Mouse (Mus musculus) heart, embryonic 15.5 days (tissue): ENCODE data around the gene Ss18l1. TPM values are rescaled to one million over a fixed set of nuclear protein-coding genes. Genes with fewer than 3 reads are reported as not detected.
A peak's percentile ranks its signal among the peaks of the same experiment; 100 is the strongest.

Source experiments
- ATAC-seq: fragments of 200-750 bp; cut with Nextera tagmentation; replicated peaks from 2 replicates; pipeline ENCODE4 v1.8.0; 2017; ENCODE audit warnings: low read depth, moderate TSS enrichment; ENCODE audit not compliant: insufficient number of reproducible peaks, insufficient read depth, low FRiP score
- H3K27ac ChIP-seq: fragments of 300-500 bp; sonication (generic); 2 replicates; pipeline ENCODE4 v1.5.1; 2015; ENCODE audit warnings: mild to moderate bottlenecking, inconsistent platforms
- H3K27me3 ChIP-seq: fragments of 300-500 bp; sonication (generic); 2 replicates; pipeline ENCODE4 v1.6.1; 2015; ENCODE audit warnings: inconsistent platforms
- H3K36me3 ChIP-seq: fragments of 300-500 bp; sonication (generic); 2 replicates; pipeline ENCODE4 v1.6.1; 2015; ENCODE audit warnings: mild to moderate bottlenecking, inconsistent platforms
- H3K4me1 ChIP-seq: fragments of 300-500 bp; sonication (generic); replicated peaks from 2 replicates; pipeline ENCODE4 v1.6.1; 2015; ENCODE audit warnings: inconsistent platforms
- H3K4me2 ChIP-seq: fragments of 300-500 bp; sonication (generic); 2 replicates; pipeline ENCODE4 v1.6.1; 2015; ENCODE audit warnings: inconsistent platforms, mild to moderate bottlenecking, moderate library complexity
- H3K4me3 ChIP-seq: fragments of 300-500 bp; sonication (generic); 2 replicates; pipeline ENCODE4 v1.5.1; 2015; ENCODE audit warnings: mild to moderate bottlenecking, inconsistent platforms
- H3K9ac ChIP-seq: fragments of 300-500 bp; sonication (generic); 2 replicates; pipeline ENCODE4 v1.6.1; 2015; ENCODE audit warnings: mild to moderate bottlenecking, inconsistent platforms
- H3K9me3 ChIP-seq: fragments of 300-500 bp; sonication (generic); replicated peaks from 2 replicates; pipeline ENCODE4 v1.6.1; 2016; ENCODE audit warnings: inconsistent platforms
- WGBS: fragments of 180-500 bp; shearing (Covaris S2); methylation state at CpG from one replicate; pipeline ENCODE4 v1.1.7; 2015; ENCODE audit warnings: mixed read lengths; 5-methylcytosine and 5-hydroxymethylcytosine counted together
- polyA plus RNA-seq: library from polyadenylated mRNA; unstranded; fragments of >200 nt; fragmentation: Nextera tagmentation; extraction: Ambion mirVana; gene quantifications from 2 replicates; pipeline ENCODE4 v1.2.1, GENCODE M21; 2015

Ss18l1 gene
- polyA plus RNA-seq, 1 experiment from 2014 or later: 2.5 TPM

DNA sequence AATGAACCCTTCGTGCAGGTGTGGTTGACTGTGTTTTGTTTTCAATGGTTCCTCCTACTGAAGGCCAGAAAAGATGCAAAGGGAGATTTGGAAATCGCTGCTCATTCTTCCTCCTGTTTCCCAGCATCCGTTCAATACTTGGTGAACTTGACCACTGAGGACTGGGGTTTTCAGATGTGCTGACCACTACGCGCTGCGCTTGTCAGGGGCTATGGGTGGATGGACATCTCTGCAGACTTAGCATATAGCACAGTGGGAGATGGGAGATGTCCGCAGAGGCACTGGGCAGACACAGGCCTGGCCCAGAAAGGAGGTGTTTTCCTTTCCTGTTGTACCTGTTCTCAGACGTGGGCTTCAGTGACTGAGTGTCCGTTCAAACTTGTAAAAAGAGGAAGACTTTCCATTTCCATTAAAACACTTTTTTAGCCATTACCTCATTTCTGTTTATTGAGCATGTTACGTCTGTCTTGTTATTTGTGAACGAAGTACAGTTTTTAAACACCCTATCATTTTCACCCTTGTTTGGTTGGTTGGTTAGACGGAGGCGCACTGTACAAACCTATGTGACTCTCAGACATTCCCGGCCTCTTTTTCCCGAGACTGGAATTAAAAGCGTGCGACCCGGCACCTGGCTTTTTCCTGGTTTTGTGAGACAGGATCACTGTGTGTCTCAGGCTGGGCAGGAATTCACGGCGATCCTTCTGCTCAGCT lies 27.6 kb downstream of the Ss18l1 start:
- peak overlapping the region; percentile 75 for H3K9ac ChIP-seq
- H3K36me3 ChIP-seq: peaks cover 8% of the 10 kb centered on the region; the same call in 1 of the 2 replicates
- H3K4me3 ChIP-seq: peak overlapping the region; percentile 80
- H3K27me3 ChIP-seq: no peaks in the 10 kb centered on the region
- 32% methylated on average over 20 of the region's 20 CpGs for WGBS
- no peaks in the 10 kb centered on the region for H3K9me3 ChIP-seq
- ATAC-seq: no peak; the same call in 1 of the 2 replicates
- peaks cover 10% of the 10 kb centered on the region for H3K4me1 ChIP-seq
- H3K27ac ChIP-seq: peak overlapping the region; percentile 80
- H3K4me2 ChIP-seq: peak overlapping the region; percentile 76

DNA sequence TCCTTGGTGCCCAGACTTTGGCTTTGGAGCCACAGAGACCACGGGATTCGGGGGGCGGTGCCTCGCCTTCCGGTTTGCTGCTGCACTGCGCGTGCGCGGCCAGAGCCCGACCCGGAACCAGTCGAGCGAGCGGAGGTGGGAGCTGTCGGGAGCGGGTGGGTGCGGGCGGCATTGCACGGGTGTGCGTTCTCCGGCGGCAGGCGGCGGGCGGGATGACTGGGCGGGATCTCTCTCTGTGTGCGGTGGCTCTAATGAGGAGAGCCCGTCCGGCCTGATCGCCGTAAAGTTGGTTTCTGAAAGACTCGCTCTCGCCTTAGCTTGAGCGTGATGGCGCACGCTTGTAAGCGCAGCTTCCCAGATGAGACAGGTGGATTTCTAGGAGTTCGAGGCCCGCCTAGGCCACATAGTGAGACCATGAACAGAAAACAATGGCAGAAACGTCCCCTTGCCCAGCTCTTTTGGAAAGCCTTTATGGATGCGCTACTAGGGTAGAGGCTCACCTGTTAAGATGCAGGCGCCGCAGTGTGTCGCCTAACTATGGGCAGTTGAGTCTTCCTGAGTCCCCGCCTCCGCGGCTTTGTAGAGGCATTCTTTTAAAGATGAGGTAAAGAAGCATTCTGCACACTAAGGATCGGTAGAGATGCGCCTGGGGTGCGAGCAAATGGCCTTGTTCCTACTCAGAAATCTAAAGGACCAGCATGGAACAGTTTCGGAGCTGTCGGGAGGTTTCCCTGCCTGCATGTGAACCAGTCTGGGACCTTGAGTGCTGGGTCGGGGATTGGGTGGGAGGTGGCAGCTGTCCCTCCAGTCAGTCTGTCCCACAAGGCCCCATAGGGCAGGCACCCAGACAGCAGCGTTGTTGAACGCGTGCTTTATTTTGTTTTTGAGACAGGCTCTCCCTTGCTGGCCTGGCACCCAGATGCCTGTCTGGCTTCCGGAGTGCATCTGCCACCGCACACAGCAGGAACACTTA lies 28.5 kb downstream of the Ss18l1 start, which contains the start of gene Mtg2:
Gene Mtg2 (plus strand): TSS at position 108 of the 973 bp plus-strand sequence.
- WGBS: 5% methylated on average over 58 of the region's 58 CpGs
- H3K27me3 ChIP-seq: no peaks in the 10 kb centered on the region
- H3K36me3 ChIP-seq: peaks cover 8% of the 10 kb centered on the region; the same call in 1 of the 2 replicates
- H3K4me2 ChIP-seq: peak within 1 kb of the TSS; percentile 76
- H3K27ac ChIP-seq: peak within 1 kb of the TSS; percentile 80
- peaks cover 10% of the 10 kb centered on the region for H3K4me1 ChIP-seq
- H3K9ac ChIP-seq: peak within 1 kb of the TSS; percentile 75
- peak; percentile 93 for ATAC-seq
- peak within 1 kb of the TSS; percentile 80 for H3K4me3 ChIP-seq
- H3K9me3 ChIP-seq: no peaks in the 10 kb centered on the region

DNA sequence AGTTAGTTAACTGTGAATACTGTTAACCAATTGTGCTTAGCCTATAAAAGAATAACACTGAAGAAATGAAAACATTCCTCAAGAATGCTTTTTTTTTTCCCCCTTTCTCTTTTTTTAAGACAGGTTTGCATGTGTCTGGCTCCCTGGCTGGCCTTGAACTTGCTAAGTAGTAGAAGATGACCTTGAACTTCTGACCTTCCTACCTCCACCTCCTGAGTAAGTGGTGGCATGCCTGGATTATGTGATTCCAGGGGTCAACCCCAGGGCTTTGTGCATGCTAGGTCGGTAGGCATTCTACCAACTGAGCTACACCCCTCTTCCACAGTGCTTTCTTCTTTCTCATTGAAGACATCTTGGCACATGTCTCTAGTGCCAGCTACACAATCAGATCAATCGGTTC lies 29.4 kb downstream of the Ss18l1 start:
- H3K4me2 ChIP-seq: no peak overlapping the region
- H3K9ac ChIP-seq: no peak overlapping the region
- ATAC-seq: no peak

DNA sequence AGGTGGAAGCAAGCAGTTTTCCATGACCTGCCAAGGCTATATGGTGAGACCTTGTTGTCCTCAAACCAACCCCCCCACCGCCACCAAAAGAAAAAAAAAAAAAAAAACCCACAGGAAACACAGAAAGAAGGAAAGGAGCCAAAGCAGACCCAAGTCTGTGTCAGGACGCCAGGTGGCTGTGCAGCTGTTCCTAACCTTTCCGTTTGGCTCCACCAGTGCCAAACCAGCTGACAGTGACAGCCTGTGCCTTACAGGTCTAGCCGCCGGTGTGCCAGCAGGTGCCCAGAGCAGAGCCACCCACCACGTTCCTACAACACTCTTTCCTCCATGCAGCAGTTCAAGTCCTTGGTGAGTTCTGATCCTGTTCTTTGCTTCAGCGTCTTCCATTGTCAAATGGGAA lies 30.6 kb downstream of the Ss18l1 start:
- WGBS: 86% methylated on average over 7 of the region's 7 CpGs
- H3K9me3 ChIP-seq: no peaks in the 10 kb centered on the region
- ATAC-seq: no peak
- H3K4me1 ChIP-seq: peaks cover 10% of the 10 kb centered on the region
- no peaks in the 10 kb centered on the region for H3K27me3 ChIP-seq
- H3K36me3 ChIP-seq: peaks cover 1% of the 10 kb centered on the region; the same call in 1 of the 2 replicates
- H3K9ac ChIP-seq: no peak overlapping the region
- no peak overlapping the region for H3K4me2 ChIP-seq
- no peak overlapping the region for H3K4me3 ChIP-seq
- H3K27ac ChIP-seq: no peak overlapping the region

More for the DNA sequence above, 29.4 kb downstream of the Ss18l1 start:
- no peaks in the 10 kb centered on the region for H3K27me3 ChIP-seq
- peaks cover 8% of the 10 kb centered on the region; the same call in 1 of the 2 replicates for H3K36me3 ChIP-seq
- H3K27ac ChIP-seq: no peak overlapping the region
- no peak overlapping the region for H3K4me3 ChIP-seq
- no peaks in the 10 kb centered on the region for H3K9me3 ChIP-seq
- H3K4me1 ChIP-seq: peaks cover 10% of the 10 kb centered on the region
- WGBS: 79% methylated on average over 2 of the region's 2 CpGs

DNA sequence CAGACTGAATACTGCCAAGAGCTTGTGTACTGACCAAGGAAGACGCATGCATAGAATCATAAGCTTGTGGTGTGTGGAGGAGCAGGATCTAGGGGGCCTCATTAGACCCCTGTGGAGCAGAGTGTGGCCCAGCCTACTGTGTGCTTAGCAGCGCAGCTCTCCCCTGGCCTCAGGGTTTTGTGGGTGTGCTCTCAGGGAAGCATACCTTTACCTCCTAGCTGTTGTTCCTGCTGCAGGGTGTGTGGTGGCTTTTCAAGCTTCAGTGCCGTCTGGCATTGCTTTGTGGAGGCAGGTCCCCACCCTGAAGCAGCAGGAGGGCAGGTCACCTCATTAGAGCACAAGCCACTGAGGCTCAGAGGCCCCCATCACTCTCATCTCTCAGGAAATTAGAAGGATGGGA lies 35.3 kb downstream of the Ss18l1 start:
- H3K4me3 ChIP-seq: no peak overlapping the region
- H3K36me3 ChIP-seq: peaks cover 16% of the 10 kb centered on the region; the same call in 1 of the 2 replicates
- no peaks in the 10 kb centered on the region for H3K4me1 ChIP-seq
- no peaks in the 10 kb centered on the region for H3K9me3 ChIP-seq
- H3K27ac ChIP-seq: no peak overlapping the region
- H3K9ac ChIP-seq: no peak overlapping the region
- WGBS: 57% methylated on average over 3 of the region's 3 CpGs
- ATAC-seq: no peak
- H3K27me3 ChIP-seq: no peaks in the 10 kb centered on the region
- H3K4me2 ChIP-seq: no peak overlapping the region

DNA sequence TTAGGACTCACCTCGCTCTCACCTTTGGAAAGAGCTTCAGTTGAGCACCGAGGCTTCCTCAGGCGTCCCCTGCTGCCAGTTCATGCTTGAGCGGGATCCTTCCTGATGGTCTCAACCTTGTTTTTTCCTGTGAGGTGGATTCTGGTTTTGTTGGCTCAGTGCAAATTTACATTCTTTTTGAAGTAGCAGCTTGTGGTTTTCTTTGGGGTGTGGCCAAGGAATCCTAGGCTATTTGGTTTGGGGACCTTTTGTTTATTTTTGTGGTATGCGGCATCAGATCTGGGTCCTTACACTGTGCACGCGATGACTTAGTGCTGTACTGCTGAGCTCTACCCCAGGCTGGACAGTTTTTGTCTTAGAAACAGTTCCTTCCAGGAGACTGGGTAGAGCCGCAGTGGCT lies 38.4 kb downstream of the Ss18l1 start:
- no peak overlapping the region for H3K9ac ChIP-seq
- H3K4me2 ChIP-seq: no peak overlapping the region
- no peaks in the 10 kb centered on the region for H3K9me3 ChIP-seq
- no peaks in the 10 kb centered on the region for H3K4me1 ChIP-seq
- WGBS: 92% methylated on average over 8 of the region's 8 CpGs
- no peaks in the 10 kb centered on the region for H3K27me3 ChIP-seq
- peaks cover 31% of the 10 kb centered on the region; the same call in 1 of the 2 replicates for H3K36me3 ChIP-seq
- H3K27ac ChIP-seq: no peak overlapping the region
- no peak overlapping the region for H3K4me3 ChIP-seq
- ATAC-seq: no peak

DNA sequence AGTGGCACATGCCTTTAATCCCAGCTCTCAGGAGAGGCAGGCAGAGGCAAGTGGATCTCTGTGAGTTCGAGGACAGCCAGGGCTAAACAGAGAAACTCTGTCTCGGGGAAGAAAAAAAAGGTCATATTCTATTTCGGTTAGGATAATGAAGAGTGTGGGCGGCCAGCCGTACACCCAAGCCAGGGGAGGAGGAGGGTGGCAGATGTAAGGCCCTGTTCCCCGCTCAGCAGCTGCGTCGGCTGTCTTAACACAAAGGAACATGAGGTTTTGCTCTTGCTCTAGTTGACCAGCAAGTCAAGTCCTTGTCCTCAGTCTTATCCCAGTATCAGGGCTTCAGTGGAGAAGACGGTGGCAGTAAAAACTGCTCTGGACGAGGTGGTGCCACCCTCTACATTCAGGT lies 40.8 kb downstream of the Ss18l1 start:
- 86% methylated on average over 10 of the region's 10 CpGs for WGBS
- H3K4me3 ChIP-seq: no peak overlapping the region

DNA sequence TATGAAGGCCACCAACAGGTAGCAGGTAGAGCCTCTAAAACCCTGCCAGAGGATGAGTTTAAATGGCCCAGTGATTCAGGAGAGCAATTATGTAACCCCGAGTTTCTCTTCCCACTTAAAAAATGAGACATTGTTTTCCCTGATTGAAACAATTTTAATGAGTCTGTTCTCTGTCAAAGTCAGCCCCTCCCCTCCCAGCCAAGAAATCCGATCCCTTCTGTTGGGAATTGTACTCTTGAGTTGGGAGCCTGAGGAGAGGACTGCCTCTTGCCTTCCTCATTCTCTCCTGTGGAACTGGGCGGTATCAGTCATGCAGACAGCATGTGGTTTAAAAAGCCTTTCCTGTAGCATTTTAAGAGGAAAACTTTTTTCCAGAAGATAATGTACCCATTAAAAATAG lies 42.3 kb downstream of the Ss18l1 start:
- H3K9me3 ChIP-seq: no peaks in the 10 kb centered on the region
- no peaks in the 10 kb centered on the region for H3K27me3 ChIP-seq
- H3K36me3 ChIP-seq: peaks cover 29% of the 10 kb centered on the region; the same call in 1 of the 2 replicates
- H3K4me1 ChIP-seq: no peaks in the 10 kb centered on the region
- no peak overlapping the region for H3K4me2 ChIP-seq
- H3K27ac ChIP-seq: no peak overlapping the region
- no peak overlapping the region for H3K4me3 ChIP-seq
- 34% methylated on average over 3 of the region's 3 CpGs for WGBS
- no peak for ATAC-seq
- no peak overlapping the region for H3K9ac ChIP-seq

More for the DNA sequence above, 40.8 kb downstream of the Ss18l1 start:
- ATAC-seq: no peak
- H3K4me1 ChIP-seq: no peaks in the 10 kb centered on the region
- no peaks in the 10 kb centered on the region for H3K27me3 ChIP-seq
- H3K27ac ChIP-seq: no peak overlapping the region
- peaks cover 34% of the 10 kb centered on the region; the same call in 1 of the 2 replicates for H3K36me3 ChIP-seq
- H3K4me2 ChIP-seq: no peak overlapping the region
- H3K9me3 ChIP-seq: no peaks in the 10 kb centered on the region
- no peak overlapping the region for H3K9ac ChIP-seq

DNA sequence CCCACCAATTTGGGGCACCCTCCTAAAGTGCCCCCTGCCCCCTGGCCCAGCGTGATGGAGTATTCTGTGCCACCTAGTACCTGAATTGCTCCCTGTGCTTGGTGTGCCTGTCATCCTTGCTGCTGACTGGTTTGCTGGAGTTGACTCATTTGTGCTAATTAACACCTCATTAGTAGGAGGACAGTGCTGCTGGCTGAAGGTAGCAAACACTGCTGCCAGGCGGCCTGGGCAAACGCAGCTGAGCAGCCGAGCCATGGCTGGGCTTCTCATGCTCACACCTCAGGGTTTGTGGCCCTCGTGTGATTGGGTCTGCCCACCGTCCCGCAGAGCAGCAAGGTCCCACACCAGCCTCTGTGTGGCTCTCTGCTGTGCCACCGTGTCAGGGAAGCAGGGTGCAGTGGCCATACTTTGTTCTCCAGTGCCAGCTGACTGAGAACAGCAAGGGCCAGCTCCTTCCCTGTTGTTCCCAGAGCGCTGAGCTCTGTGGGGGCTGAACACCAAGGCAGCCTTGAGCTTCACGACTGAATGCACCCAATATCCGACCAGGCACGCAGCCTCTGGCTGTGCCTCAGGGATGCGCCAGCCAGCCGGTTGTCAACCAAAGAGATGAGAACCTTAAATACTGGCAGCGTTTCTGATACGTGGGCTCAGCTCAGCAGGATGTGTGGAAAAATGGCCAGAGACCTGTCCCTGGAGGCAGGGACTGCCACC lies 43.8 kb downstream of the Ss18l1 start:
- H3K27ac ChIP-seq: no peak overlapping the region
- no peaks in the 10 kb centered on the region for H3K4me1 ChIP-seq
- H3K36me3 ChIP-seq: peaks cover 29% of the 10 kb centered on the region; the same call in 1 of the 2 replicates
- no peak overlapping the region for H3K9ac ChIP-seq
- no peak overlapping the region for H3K4me2 ChIP-seq
- WGBS: 71% methylated on average over 16 of the region's 16 CpGs
- no peaks in the 10 kb centered on the region for H3K9me3 ChIP-seq
- ATAC-seq: no peak
- H3K4me3 ChIP-seq: no peak overlapping the region
- peaks cover 10% of the 10 kb centered on the region; the same call in 1 of the 2 replicates for H3K27me3 ChIP-seq

DNA sequence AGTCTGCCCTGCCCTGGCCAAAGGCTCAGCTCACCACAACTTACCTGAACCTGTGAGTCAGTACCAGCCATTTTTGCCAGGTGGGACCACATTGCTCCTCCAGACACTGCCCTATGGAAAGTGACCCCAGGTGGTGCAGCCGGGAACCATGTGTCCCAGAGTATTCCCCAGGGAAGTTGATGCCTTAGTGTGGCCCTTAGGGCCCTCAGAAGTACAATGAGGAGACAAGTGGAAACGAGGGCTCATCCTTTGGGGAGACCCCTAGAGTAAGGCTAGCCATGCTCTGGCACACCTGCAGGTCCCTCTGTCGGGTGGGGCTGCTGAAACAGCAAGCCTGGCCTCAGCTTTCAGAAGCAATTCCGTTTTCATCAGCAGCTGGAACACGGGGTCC lies 44.3 kb downstream of the Ss18l1 start:
- peaks cover 10% of the 10 kb centered on the region; the same call in 1 of the 2 replicates for H3K27me3 ChIP-seq
- no peaks in the 10 kb centered on the region for H3K4me1 ChIP-seq
- no peak for ATAC-seq
- 79% methylated on average over 5 of the region's 5 CpGs for WGBS
- H3K27ac ChIP-seq: no peak overlapping the region
- H3K4me3 ChIP-seq: no peak overlapping the region
- no peak overlapping the region for H3K9ac ChIP-seq
- no peaks in the 10 kb centered on the region for H3K9me3 ChIP-seq
- H3K36me3 ChIP-seq: peaks cover 29% of the 10 kb centered on the region; the same call in 1 of the 2 replicates
- no peak overlapping the region for H3K4me2 ChIP-seq
